Mouse (Mus musculus): ENCODE results near the gene 1600014C10Rik.
A peak's percentile ranks its signal among the peaks of the same experiment; 100 is the strongest.

1600014C10Rik gene

DNA sequence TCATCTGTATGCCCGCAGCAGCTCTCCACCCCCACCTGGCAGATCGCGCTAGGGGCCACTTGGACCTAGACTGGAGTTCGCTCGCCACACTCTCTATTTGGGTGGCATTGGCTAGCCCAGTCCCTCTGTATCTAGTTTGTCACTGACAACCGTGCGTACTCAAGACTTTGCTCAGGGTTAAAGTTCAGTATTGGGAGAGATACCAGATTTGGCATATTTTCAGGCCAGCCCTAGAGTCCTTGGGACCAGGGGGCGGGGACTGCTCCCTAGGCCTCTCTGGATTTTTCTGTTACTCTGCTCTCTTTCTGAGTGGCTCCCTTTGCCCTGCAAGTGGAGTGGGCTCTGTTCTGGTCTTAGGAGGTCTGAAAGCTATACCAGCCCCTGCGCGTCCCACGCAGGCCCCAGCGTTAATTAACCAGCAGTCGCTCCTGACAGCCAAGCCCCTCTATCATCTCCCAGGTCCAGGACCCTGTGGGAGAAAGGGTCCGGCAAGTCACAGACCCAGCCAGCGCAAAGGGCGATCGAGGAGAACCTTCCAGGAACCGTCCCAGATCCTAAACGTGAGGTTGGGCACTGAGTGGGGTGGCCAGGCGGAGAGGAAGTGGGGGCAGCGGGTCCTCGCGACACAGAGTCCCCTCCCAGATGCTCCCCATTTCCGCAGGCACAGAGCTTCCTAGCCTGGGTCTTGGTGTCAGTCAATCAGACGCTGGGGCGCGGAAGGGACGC is at the start of gene 1600014C10Rik:
Gene 1600014C10Rik, plus strand, starts transcription at position 256 of the 726 bp plus-strand sequence.
- no peak for DNase-seq

DNA sequence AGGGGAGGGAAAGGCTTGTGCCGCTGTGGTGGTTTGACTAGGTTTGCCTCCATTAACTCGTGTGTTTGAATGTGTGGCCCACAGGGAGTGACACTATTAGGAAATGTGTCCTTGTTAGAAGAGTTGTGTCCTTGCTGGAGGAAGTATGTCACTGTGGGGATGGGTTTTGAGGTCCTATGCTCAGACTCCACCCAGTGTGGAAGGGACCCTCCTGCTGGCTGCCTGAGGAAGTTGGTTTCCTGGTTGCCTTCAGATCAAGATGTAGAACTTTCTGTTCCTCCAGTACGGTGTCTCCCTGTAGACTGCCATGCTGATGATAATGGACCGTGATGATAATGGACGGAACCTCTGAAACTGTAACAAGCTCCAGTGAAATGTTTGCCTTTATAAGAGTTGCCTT is 48.5 kb upstream of the 1600014C10Rik start:
- DNase-seq = no peak

DNA sequence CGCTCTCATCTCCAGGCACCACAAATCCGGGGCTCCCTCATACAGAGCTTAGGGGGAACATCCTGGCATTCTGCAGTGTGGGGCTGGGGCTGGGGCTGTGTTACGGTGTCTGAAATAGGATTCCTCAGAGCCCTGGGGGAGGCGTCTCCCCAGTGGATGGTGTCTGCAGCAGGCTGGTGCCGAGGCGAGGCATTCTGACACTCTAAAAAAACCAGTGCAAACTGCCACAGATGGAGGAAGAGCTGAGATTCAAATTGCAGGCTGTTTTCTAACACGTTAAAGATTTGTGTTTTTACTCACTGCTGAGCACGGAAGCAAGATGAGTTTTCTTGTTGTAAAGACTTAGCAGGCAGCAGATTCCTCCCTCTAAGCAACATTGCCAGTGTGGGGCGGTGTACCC is 42.7 kb upstream of the 1600014C10Rik start:
- peak; percentile 76 for DNase-seq

DNA sequence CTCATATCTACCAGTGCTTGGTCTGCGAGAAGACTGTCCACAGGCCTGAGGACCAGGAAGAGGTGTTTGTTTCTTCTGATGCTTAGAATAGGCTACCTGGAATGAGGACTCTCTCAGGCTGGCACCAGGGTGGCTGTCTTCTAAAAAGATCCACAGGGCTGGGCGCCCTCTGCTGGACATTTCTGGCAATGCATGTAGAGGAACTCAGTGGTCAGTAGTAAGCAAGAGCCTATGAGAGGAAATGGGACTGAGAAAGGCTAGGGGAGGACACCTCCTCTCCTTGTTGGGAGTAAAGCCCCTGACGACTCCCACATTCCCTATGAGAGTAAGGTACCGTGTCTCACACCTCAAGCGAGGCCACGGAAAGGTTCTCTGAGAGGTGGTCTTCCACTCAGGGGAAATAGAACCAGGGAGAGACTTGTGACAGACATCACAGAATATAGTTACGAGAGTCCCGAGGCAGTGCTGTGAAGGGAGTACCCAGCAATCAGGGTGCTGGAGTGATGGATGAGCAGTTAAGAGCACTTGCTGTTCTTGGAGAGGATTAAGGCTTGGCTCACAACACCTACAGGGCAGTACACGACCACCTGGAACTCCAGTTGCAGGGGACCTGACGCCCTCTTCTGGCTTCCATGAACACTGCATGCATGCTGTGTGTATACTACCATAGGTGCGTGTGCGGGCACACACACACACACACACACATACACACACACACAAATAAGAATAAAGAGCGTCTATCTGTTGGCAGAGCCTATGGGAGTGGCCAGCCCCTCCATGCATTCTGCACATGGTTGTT is 41.1 kb upstream of the 1600014C10Rik start:
- peak; percentile 78 for DNase-seq

DNA sequence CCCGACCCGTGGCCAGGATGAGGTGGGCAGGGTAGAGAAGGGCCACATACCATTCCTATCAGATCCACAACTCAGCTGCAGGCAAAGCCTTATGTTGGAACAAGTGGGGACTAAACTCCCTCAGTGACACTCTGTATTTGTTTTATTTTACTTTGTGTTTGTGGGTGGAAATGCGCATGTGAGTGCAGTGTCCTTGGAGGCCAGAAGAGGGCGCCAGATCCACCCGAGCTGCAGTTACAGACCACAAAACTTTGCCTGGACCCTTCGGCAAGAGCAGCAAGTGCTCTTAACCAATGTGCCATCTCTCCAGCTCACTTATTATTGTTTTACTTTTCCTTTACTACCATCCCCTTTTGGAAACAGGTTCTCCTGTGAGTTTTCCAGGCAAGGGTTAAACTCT is 35.5 kb upstream of the 1600014C10Rik start:
- no peak for DNase-seq

DNA sequence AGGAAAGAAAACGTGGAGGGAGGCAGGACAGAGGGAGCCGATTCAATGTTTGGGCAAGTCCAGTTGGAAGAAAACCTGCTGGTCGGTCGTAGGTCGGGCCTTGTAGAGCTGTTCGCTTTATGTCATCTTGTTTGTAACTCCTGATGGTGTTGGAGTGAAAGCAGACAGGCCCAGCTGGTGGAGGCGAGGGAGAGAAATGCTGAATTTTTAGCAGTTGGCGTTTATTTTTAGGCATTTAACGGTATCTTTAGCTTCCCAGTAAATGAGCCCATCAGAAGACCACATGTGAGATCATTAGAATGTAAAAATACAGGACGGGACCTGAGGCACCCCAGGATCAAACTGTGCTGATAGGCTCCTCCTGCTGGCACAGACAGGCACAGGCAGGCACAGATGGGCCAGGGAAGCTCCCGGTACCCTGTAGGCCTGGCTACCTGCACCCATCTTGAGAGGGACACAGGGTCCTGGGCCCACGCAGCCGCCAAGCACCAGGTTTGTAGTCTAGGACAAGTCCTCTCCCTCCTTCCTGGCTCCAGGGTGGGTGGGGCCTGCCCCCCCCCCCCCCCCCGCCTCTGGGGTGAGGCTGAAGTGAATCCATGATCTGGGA is 31.2 kb upstream of the 1600014C10Rik start:
- DNase-seq = no peak

DNA sequence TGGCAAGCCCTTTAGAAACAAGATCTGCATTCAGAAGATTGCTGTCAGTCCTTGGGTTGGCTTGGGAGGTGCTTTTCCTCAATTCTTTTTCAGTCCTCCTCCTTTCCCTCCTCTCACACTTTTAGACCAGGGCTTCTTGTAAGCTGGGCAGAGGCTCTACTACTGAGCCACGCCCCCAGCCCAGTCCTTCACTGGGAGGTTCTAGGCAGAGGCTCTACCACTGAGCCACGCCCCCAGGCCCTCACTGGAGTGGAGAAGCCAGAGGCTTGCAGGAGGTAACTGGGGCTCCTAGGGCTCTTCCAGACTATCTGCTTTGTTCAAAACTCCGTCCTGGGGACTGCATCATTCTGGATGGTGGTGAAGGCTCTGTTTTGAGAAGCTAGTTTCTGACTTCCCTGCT is 30.4 kb upstream of the 1600014C10Rik start:
- DNase-seq = no peak

DNA sequence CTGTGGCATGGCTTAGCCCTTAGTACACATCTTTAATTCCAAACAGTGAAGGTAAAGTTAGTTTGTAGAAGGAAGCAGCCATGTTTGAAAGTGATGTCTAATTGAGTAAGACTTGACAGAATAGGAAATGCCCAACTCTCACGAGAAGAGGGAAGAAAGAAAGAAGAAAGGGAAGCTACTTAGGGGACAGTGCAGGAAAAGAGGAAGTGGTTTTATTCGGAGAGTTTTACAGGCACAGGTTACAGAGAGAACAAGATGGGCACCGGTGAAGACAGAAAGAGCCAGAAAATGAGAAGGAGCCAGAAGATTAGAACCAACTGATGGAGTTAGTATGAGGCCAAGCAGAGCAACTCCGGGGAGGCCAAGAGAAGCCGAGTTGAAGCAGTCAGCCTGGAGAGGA is 27.2 kb upstream of the 1600014C10Rik start:
- DNase-seq = no peak

DNA sequence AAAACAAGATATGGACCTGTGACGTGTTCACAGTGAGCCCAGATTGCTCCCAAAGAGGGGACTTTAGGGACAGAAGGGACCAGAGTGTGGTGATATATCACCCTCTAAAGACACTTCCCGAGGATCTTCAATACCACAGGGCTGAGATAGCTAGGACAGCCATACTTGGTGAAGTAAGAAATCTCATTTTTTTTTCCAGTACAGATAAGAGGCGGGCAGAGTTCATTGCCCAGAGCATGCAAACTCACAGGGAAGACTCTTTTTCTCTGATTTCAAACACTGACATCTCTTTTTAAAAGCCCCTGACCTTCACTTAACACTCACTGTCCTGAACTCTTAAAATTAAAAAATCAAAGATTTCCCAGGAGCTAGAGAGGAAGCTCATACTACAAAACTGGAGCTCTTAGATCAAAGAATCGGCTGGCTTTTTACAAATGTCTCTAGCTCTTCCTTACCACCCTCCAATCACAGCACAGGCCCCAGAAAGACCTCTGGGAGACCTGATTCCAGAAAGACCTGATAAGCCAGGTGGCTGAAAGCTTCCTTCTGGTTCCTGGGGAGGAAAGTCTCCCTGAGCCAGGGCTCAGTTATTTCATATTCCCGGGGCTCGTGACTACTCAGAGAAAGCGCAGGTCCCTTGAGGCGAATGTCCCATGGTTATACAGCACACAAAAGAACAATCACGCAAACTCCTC is 24.1 kb upstream of the 1600014C10Rik start:
- no peak for DNase-seq

DNA sequence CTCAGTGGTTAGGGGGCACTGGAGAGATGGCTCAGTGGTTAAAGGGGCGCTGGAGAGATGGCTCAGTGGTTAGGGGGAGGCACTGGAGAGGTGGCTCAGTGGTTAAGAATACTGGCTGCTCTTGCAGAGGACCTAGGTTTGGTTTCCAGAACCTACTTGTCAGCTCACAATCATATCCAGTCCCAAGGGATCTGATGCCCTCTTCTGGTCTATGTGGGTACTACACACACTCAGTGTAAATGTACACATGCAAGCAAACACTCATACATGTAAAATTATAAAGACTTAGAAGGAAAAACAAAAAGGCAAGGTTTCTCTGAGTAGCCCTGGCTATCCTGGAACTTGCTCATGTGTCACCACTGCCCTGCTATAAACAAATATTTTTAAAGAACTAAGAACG is 21.6 kb upstream of the 1600014C10Rik start:
- no peak for DNase-seq

DNA sequence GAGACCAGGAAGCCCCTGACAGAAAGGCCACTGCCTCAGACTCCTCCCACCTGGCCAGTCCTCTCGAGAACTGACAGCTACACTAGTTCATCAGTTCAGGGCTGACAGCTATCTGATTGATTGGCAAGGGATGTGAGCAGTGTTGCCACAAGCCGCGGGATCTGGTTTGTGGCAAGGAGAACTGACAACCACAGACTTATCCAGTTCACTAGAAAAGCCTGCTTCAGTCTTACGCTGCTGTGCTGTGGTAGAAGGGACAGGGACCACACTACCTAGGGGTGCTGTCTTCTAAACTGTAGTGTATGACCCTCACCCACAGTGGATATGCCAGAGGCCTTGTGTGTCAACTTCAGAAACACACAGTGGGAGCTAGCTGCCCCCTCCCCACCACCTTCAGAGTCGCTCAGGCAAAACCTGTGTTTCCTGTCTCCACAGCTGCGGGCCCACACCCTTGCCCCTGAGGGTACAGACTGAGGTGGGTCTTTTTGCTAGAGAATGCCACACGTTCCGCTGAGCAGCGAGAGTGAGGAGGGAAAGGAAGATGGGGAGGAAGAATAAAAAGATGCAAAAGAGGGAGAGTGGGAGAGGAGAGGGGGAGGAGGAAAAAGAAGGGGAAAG is 19.5 kb upstream of the 1600014C10Rik start:
- no peak for DNase-seq

DNA sequence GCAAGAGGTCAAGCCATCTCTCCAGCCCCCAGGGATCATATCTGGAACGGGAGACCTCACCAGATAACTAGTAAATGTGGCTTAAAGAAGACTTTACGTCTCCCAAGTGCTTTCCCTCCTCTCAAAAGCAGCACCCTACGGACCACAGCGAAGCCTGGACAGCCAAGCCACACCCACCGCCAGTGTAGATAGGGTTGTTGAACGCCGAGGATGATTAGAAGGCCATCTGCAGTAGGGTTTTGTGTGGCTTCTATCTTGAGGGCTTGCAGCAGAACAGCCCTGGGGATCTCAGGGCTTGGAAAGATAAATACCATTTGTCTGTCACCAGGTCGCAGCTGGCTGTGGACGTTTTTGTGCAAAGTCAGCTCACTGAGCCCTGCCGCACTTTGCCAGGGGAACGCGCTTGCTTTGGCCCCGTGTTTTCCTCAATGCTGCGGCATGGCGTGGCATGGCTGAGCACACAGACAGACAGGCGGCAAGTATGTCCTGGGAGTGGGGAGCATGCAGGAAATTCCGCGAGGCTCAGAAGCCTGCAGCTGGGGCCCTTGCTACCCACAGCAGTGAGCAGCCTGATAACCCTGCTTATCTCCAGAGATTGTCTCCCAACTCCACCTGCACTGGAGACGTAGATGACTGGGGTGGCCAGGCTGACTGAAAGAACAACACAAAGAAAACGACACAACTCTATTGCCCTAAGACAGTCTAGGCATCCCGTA is 15.9 kb upstream of the 1600014C10Rik start:
- no peak for DNase-seq

DNA sequence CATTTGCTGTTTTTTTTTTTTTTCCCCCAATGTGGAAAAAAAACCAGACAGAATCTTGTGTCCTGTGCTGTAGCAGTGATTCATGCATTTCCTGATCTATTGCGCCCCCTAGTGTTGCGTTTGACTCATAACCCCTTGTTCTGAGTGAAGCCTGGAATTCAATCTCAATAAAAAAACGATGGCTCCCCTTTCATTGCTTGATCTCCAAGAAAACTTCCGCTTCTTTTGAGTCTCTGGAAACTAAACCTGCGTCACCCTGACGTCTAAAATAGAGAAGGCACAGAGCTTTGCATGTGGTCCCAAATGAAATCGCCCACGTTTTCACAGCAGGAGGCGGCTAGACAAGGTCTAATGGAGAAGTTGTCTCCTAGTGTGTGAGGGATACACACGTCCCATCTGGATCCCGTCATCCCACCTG is 15.3 kb upstream of the 1600014C10Rik start:
- peak; percentile 85 for DNase-seq

DNA sequence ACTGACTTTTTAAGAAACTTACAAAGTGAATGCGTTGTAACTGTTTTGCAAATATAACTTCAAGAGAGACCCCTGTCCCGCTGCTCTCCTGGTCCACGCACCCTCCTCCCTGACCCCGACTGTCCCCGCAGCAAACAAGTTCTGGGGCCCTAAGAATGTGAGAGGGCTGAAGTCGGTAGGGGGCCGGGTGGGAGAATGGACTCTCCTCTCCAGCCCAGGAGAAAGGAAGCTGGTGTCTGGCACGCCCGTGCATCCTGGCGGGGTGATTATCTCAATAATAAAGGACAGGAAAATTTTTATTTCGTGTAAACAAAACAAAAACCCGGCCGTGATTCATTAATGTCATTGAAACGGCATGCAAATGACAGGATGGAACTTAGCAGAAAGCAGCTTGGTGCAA is 9.1 kb upstream of the 1600014C10Rik start:
- no peak for DNase-seq

DNA sequence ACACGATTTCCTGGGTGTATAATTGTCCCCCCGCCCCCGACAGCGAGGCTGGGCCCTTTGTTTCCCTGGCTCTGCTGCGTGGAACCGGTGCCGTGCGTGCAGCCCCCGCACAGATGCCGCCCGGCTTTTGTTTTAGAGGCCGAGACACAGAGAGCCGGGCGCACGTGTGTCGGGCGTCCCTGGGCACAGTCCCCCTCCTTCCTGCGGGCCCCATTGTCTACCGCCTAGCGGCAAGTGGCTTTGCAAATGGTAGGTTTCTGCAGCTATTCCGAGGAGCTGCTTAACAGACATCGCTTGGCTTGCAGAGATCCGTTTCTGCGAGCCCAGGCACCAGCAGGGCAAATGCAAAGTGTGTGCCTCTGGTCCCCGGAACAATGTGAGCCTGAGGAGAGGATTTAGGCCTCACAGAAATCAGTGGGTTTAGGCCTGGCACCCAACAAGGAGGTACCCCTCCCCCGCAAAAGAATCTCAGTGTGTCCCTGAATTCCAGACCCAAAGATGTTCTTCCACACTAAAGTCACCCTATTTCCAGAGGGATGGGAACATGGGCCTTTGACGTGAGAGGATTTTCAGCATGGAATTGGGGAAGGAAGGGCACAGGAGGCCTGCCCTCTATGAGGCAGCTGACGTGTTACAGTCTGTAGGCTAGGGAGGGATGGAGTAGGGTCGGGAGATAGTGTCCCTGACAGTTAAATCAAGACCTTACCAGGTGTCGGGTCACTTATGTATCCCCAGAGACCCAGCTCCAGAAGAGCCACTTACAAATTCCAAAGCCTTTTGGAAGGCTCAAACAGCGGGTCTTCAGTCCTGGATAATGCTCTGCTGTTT is 8.5 kb upstream of the 1600014C10Rik start:
- DNase-seq = peak; percentile 57

DNA sequence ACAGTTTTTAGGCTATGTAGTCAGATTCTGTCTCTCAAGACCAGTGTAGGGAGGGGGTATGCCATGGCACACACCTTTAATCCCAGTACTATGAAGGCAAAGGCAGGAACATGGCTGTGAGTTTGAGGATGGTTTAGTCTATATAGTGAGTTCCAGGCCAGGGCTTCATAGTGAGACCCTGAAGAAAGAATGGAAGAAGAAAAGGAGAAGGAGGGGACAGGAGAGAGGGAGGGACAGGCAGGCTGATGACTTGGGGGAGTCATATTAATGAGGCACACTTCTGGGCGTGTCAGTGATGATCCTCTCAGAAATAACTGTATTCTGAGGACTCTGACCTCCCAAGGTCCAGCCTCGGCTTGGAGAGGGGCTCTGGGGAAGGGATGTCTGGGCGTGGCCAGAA is 7.0 kb upstream of the 1600014C10Rik start:
- no peak for DNase-seq

DNA sequence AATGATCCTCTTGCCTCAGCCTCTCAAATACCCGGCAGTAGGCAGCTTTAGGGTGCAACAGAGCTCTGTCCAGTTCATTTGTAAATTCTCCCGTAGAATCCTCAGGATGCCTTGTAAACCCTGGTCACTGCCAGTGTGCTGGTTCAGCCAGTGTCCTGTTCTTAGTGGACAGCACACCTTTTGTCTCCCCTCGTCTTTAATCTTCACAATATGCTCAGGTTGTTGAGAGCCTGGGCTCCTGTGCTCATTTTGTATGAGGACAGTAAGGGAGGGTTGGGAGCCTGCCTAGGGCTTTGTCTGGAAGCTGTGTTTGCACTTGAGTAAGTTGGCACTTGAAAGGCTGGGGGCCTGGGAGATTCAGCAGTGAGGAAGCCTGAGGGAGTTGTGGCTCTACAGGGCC is 3.1 kb upstream of the 1600014C10Rik start:
- no peak for DNase-seq

DNA sequence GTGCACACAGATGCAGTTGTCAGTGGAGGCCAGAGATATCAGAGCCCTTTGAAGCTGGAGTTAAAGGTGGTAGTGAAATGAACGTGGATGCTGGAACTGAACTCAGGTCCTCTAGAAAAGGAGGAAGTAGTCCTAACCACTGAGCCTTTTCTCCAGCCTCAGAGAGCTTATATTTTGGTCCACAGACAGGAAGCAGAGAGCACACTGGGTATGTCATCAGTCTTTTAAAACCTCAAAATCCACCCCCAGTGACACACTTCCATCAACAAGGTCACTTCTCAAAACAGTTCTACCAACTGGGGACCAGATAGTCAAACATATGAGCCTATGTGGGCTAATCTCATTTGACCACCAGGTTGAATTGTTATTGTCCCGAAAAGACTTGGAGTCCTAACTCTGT is 1.7 kb upstream of the 1600014C10Rik start:
- DNase-seq = no peak

DNA sequence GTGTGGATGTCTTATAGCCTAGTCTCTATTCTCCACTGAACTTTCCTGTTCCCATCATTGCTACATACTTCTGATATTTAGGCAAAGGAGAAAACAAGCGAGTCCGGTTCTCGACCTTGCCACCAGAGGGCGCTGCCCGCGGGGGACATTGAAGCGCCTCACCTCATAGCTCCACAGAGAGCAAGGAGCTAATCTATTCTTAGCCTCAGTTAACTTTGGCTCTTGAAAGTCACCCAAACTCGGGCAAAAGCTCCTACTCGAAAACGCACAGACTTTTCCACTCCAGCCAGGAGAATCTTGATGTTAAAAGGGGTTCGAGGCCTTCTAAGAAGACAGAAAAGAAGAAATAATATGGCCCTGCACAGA is 438 bp upstream of the 1600014C10Rik start:
- DNase-seq = peak; percentile 71

DNA sequence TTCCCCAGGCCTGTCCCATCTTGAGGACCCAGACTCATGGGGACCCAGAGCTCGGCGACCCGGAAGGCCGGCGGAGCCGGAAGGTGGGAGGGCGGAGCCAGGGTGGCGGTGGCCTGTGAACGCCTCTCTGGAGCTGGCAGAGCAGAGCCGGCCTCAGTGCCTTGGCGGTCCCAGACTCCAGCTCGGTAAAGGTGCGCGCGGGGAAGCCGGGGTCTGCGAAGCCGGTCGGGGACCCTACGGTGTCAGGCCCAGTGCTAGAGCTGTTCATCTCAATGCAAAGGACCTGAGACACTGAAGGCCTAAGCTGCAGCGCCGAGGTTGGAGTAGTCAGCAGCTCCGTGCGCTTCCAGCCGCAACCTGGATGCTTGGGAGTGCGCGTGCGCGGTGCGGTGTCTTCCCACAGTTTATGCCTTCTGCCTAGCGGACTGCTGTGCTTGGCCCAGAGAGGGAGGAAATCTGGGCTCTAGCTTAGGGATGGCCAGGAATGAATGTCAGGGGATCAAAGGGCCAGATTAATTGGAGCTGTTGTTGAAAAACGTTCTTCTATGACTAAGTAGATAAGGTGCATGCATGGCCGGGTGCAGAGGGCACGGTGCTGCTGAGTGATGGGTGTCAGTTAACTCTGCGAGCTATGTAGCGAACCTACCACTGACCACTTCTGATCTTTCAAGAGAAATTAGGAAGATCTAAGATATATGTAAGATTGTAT is 846 bp downstream of the 1600014C10Rik start:
- peak; percentile 90 for DNase-seq

DNA sequence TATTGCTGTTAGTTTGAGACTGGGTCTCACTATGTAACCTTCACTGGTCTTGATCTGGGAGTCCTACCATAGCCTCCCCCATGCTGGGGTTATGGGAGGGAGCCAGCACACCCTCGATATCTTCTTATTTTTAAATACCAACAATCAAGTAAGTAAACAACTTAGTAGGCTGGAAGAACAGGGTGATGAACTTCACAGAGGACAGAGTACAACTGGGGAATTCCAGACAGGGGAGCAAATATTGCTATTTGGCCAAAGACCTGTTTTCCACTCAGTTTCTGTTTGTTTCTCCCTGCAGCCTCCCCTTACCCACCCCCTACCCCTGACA is 1.4 kb downstream of the 1600014C10Rik start:
- no peak for DNase-seq

Measured in right cerebral cortex, adult 18-20 months (tissue).